Comparison of ENCODE assay signal across 18 mouse cellular contexts in the genomic region with DNA sequence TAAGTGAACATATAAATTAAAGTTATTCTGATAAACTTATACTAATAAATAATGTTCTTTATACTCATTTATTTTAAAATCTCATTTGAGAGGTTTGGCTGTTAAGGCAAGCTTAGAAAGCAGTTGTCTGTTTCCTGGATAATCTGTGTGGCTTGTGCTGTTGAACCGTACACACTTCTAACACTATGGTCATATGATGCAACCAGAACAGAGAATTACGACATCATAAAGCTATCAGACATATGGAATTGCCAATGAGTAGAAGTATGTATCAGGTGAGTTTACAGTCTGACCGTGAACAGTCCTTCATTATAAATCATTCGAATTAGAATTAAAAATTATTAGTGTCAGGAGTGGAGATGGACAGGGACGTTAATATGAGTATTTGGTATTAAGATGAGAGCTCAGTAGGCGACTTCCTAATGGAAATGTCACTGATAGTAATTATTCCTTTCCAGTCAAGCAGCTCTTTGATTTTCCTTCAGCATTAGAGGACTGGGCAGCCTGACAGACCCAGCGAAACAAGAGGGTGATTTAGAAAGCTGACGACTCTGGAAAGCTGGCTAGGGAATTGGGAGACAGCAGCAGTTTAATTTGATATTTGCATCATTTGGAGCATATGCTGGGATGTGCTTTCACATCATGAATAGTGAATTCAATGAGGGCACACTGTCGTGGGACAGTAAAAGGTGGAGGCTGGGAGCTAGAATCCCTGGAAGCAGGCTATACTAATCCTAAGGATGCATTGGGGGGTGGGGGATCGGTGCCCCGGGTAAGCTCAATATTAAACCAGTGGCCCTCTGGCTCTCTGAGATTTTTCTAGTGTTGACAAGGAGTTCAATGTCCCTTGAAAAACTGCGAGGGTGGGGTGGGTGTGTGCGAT.
DNase-seq lines count a peak whose midpoint lies in the region; ATAC-seq and TF ChIP-seq lines count a peak whose summit lies in the region.
"Had no signal": no experiment of that assay in that cellular context is flagged by ENCODE, and none has a peak within 500 bp of the region (broad histone marks: within the 10 kb centered on the region; RNA-seq: fewer than 3 reads in every experiment).

No protein-coding gene starts in this region.

- no peaks in the 10 kb centered on the region for H3K36me3 ChIP-seq in midbrain, embryonic 12.5 days
- H3K36me3 ChIP-seq in midbrain, embryonic 10.5 days = no peaks in the 10 kb centered on the region
- no peaks in the 10 kb centered on the region for H3K36me3 ChIP-seq in hindbrain, embryonic 14.5 days (replicated peaks; ENCODE audit: control insufficient read depth, insufficient read depth)
- H3K36me3 ChIP-seq in neural tube, embryonic 12.5 days = no peaks in the 10 kb centered on the region
- H3K36me3 ChIP-seq: embryonic facial prominence, embryonic 10.5 days; kidney, embryonic 15.5 days; limb, embryonic 10.5 days; liver, embryonic 12.5 days had no signal

- DNase-seq in midbrain, embryonic 10.5 days (ENCODE audit: low spot score) = no peak
- peak; percentile 76 for DNase-seq in brain, embryonic 14.5 days (ENCODE audit: low read depth)
- DNase-seq in hindbrain, embryonic 14.5 days (ENCODE audit: low spot score) = no peak
- no peak for DNase-seq in spleen, postnatal 14 days (ENCODE audit: low spot score in 2 of 2)
- DNase-seq in B cell, adult 2 months = no peak
- DNase-seq in testis, postnatal 14 days (ENCODE audit: low spot score) = no peak
- DNase-seq: cerebellum, postnatal 25 days; gastrocnemius, postnatal 25 days; lung, embryonic 14.5 days; right cerebral cortex, postnatal 4 days; thymus, postnatal 4 days had no signal

- H3K27me3 ChIP-seq in midbrain, embryonic 12.5 days = no peaks in the 10 kb centered on the region
- no peaks in the 10 kb centered on the region for H3K27me3 ChIP-seq in midbrain, embryonic 10.5 days (ENCODE audit: low read depth, poor library complexity, severe bottlenecking)
- H3K27me3 ChIP-seq in hindbrain, embryonic 14.5 days (ENCODE audit: control insufficient read depth, insufficient read depth, low read length) = no peaks in the 10 kb centered on the region
- H3K27me3 ChIP-seq in neural tube, embryonic 12.5 days (replicated peaks) = no peaks in the 10 kb centered on the region
- H3K27me3 ChIP-seq: kidney, embryonic 15.5 days; liver, embryonic 12.5 days had no signal

- no peak overlapping the region for H3K27ac ChIP-seq in midbrain, embryonic 12.5 days (replicated peaks)
- H3K27ac ChIP-seq in midbrain, embryonic 10.5 days (replicated peaks) = no peak overlapping the region
- H3K27ac ChIP-seq in hindbrain, embryonic 14.5 days = peak overlapping the region; percentile 28; the same call in 1 of the 2 replicates
- H3K27ac ChIP-seq in neural tube, embryonic 12.5 days = no peak overlapping the region
- H3K27ac ChIP-seq: embryonic facial prominence, embryonic 10.5 days; kidney, embryonic 15.5 days; limb, embryonic 10.5 days; liver, embryonic 12.5 days had no signal

- no peak overlapping the region for H3K9ac ChIP-seq in midbrain, embryonic 12.5 days (replicated peaks)
- no peak overlapping the region for H3K9ac ChIP-seq in hindbrain, embryonic 14.5 days
- no peak overlapping the region for H3K9ac ChIP-seq in neural tube, embryonic 12.5 days
- H3K9ac ChIP-seq: kidney, embryonic 15.5 days; liver, embryonic 12.5 days; lung, embryonic 14.5 days had no signal

- H3K4me3 ChIP-seq in midbrain, embryonic 12.5 days = no peak overlapping the region
- no peak overlapping the region for H3K4me3 ChIP-seq in midbrain, embryonic 10.5 days
- no peak overlapping the region for H3K4me3 ChIP-seq in hindbrain, embryonic 14.5 days (replicated peaks; ENCODE audit: low read length)
- H3K4me3 ChIP-seq in neural tube, embryonic 12.5 days = no peak overlapping the region
- H3K4me3 ChIP-seq: embryonic facial prominence, embryonic 10.5 days; kidney, embryonic 15.5 days; limb, embryonic 10.5 days; liver, embryonic 12.5 days; myocyte had no signal

- no peaks in the 10 kb centered on the region for H3K9me3 ChIP-seq in midbrain, embryonic 12.5 days
- no peaks in the 10 kb centered on the region for H3K9me3 ChIP-seq in midbrain, embryonic 10.5 days (replicated peaks)
- no peaks in the 10 kb centered on the region for H3K9me3 ChIP-seq in hindbrain, embryonic 14.5 days (ENCODE audit: control insufficient read depth, low read length)
- no peaks in the 10 kb centered on the region for H3K9me3 ChIP-seq in neural tube, embryonic 12.5 days
- H3K9me3 ChIP-seq: embryonic facial prominence, embryonic 10.5 days; kidney, embryonic 15.5 days; limb, embryonic 10.5 days; liver, embryonic 12.5 days had no signal

- no peaks in the 10 kb centered on the region for H3K4me1 ChIP-seq in midbrain, embryonic 12.5 days
- no peaks in the 10 kb centered on the region for H3K4me1 ChIP-seq in midbrain, embryonic 10.5 days
- no peaks in the 10 kb centered on the region for H3K4me1 ChIP-seq in hindbrain, embryonic 14.5 days (replicated peaks; ENCODE audit: control insufficient read depth, insufficient read depth, low read length)
- no peaks in the 10 kb centered on the region for H3K4me1 ChIP-seq in neural tube, embryonic 12.5 days
- H3K4me1 ChIP-seq: embryonic facial prominence, embryonic 10.5 days; kidney, embryonic 15.5 days; limb, embryonic 10.5 days; liver, embryonic 12.5 days had no signal

- no peak overlapping the region for H3K4me2 ChIP-seq in midbrain, embryonic 12.5 days (replicated peaks)
- no peak overlapping the region for H3K4me2 ChIP-seq in hindbrain, embryonic 14.5 days (replicated peaks)
- H3K4me2 ChIP-seq in neural tube, embryonic 12.5 days (replicated peaks) = no peak overlapping the region
- H3K4me2 ChIP-seq: kidney, embryonic 15.5 days; liver, embryonic 12.5 days; lung, embryonic 14.5 days had no signal

- no peak for TF ChIP-seq POLR2A in brain, embryonic 14.5 days (IDR thresholded peaks at IDR 0.05; ENCODE audit: borderline replicate concordance, extremely low read depth, insufficient read depth, insufficient read length, poor library complexity, severe bottlenecking)

- TF ChIP-seq CTCF in brain, embryonic 14.5 days (IDR thresholded peaks at IDR 0.05; ENCODE audit: borderline replicate concordance, extremely low read depth, insufficient read depth, insufficient read length) = no peak

- ATAC-seq in midbrain, embryonic 12.5 days (ENCODE audit: low FRiP score, low read depth) = 0 out of 2 replicates have a peak, but pooled peaks have one; percentile 16
- no peak; the same call in 1 of the 2 replicates for ATAC-seq in hindbrain, embryonic 14.5 days (ENCODE audit: low FRiP score)
- peak; percentile 67 for ATAC-seq in neural tube, embryonic 12.5 days (ENCODE audit: low FRiP score, low read depth)
- ATAC-seq: liver, embryonic 12.5 days had no signal

- WGBS in midbrain, embryonic 12.5 days = 79% methylated on average over 13 of the region's 13 CpGs
- 88% methylated on average over 13 of the region's 13 CpGs for WGBS in midbrain, embryonic 10.5 days
- WGBS in hindbrain, embryonic 14.5 days = 61% methylated on average over 13 of the region's 13 CpGs
- WGBS in neural tube, embryonic 12.5 days = 75% methylated on average over 13 of the region's 13 CpGs
